Mouse (Mus musculus) spleen, postnatal 10 days (tissue): ENCODE measurements around the gene Selenon.
"Not testable (repeated sequence)": the region's sequence is repeated elsewhere in the genome, so short reads cannot be mapped to it uniquely, and the experiment has no call there.

Experiments used
- DNase-seq, 2 experiments: peaks; one replicate each; pipeline ENCODE4 v3.0.0; 2021 to 2022; ENCODE audit warnings: low spot score in 2 of 2

Selenon gene

GRCm38 (mm10) chr4:134510396-134510795 is 41.6 kb downstream of the Selenon start:
- no peak for DNase-seq

GRCm38 (mm10) chr4:134506713-134507112 is 45.3 kb downstream of the Selenon start:
- DNase-seq = no peak

GRCm38 (mm10) chr4:134505966-134506594 is 45.9 kb downstream of the Selenon start:
- DNase-seq = peak; percentile 56 to 73

GRCm38 (mm10) chr4:134505303-134505789 is 46.6 kb downstream of the Selenon start:
- DNase-seq = no peak

GRCm38 (mm10) chr4:134503686-134504357 is 48.1 kb downstream of the Selenon start:
- DNase-seq = peak in 1 of 2 experiments; percentile 62

- DNase-seq = no peak
These were observed 50.9 kb downstream of the Selenon start for GRCm38 (mm10) chr4:134501095-134501494.

GRCm38 (mm10) chr4:134498983-134499382 is 53.0 kb downstream of the Selenon start:
- not testable (repeated sequence) for DNase-seq

- no peak for DNase-seq
These were observed 53.8 kb downstream of the Selenon start for GRCm38 (mm10) chr4:134497986-134498731.

GRCm38 (mm10) chr4:134497223-134497622 is 54.7 kb downstream of the Selenon start:
- DNase-seq = no peak

- DNase-seq = peak; percentile 79 to 85
These were observed 55.3 kb downstream of the Selenon start, which contains the start of gene Paqr7 for GRCm38 (mm10) chr4:134496595-134497210. Gene Paqr7 (plus strand): TSS chr4:134496697.

- DNase-seq = no peak
These were observed 56.4 kb downstream of the Selenon start for GRCm38 (mm10) chr4:134495546-134495923.

GRCm38 (mm10) chr4:134494780-134495545 is 57.0 kb downstream of the Selenon start:
- peak in 1 of 2 experiments; percentile 66 for DNase-seq

- DNase-seq = not testable (repeated sequence)
These were observed 57.8 kb downstream of the Selenon start for GRCm38 (mm10) chr4:134494161-134494560.

GRCm38 (mm10) chr4:134491716-134492115 is 60.2 kb downstream of the Selenon start:
- DNase-seq = no peak

GRCm38 (mm10) chr4:134489986-134490665 is 61.8 kb downstream of the Selenon start:
- no peak for DNase-seq

- no peak for DNase-seq
These were observed 63.8 kb downstream of the Selenon start for GRCm38 (mm10) chr4:134488211-134488610.
